Mouse (Mus musculus): ENCODE measurements around the gene Zfp652.

GRCm38 (mm10) chr11:95876296-95876695 lies 163.8 kb downstream of the Zfp652 start:
- TF ChIP-seq CTCF (IDR thresholded peaks at IDR 0.05; ENCODE audit: borderline replicate concordance, insufficient read depth, low read depth, low read length) (peak; percentile 76), POLR2A (IDR thresholded peaks at IDR 0.05; ENCODE audit: borderline replicate concordance, insufficient read depth, low read length) (no peak)
